Mouse (Mus musculus) adrenal gland, adult 8-10 months (tissue): Measurements from ENCODE around the gene Nkapl. TPM values are rescaled to one million over a fixed set of nuclear protein-coding genes. Genes with fewer than 3 reads are reported as not detected.

Source experiments
- DNase-seq: peaks from one replicate; pipeline ENCODE4 v3.0.0; 2022
- microRNA-seq, 2 experiments: library from miRNA; unstranded; fragments of <30 nt; microRNA quantifications; one replicate each; pipeline ENCODE4 v1.2.0; 2022
- total RNA-seq, 4 experiments: library from RNA; stranded (reverse); gene quantifications; 2 replicates each; pipeline ENCODE4 v1.2.4; 2022

Gene Nkapl
- total RNA-seq, 4 experiments from 2014 or later = 1.2 to 2.1 (median 1.8) TPM

DNA sequence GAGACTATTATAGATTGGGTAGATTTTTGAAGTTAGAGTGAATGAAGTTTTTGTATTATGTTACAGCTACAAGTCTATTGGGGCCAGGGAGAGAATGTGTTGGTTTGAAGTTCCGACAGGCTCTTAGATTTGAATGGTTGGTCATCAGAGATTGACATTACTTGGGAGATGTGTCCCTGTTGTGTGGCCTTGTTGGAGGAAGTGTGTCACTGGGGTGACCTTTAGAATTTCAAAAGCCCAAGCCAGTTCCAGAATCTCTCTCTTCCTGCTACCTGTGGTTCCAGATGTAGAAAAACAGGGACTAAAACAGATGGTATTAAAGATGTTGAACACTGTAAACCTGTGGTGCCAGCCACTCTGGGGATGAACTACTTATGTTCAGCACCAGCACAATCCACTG is 40.7 kb downstream of the Nkapl start:
- DNase-seq = no peak

DNA sequence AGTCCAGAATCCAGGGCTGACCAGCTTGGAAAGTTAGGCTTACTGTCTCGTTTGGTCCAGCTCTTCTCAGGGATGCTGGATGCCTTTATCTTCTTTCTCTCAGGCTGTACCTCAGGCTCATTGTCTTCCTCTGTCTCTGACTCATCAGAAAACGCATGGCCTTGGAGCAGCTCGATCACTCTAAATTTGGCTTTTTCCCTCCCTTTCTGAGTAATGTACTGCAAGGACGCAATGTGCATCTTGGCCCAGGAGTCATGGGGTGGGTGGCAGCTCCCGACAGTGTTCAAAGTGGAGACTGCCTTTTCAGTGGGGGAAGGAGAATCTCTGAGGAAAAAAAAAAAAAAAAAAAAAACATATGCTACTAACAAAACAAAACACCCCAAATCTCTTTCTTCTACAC is 45.0 kb downstream of the Nkapl start:
- peak; percentile 70 for DNase-seq

DNA sequence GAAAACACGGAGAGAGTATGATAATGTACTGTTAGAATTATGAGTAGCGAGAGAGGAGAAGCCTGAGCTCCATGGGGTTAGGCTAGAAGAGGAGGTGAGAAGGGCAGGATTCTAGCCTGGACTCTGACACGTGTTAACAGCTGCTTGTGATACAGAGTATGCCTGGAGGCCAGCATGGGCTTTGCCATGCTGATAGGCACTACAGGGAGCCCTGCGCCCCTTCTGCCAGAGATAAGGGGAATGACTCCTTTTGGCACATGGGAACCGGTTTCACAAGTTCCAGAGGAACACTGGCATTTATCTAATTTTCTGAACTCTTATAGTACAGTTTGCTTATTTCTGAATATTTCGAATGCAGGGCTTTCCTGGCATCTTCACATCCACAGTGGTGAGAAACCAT is 49.4 kb downstream of the Nkapl start:
- no peak for DNase-seq

DNA sequence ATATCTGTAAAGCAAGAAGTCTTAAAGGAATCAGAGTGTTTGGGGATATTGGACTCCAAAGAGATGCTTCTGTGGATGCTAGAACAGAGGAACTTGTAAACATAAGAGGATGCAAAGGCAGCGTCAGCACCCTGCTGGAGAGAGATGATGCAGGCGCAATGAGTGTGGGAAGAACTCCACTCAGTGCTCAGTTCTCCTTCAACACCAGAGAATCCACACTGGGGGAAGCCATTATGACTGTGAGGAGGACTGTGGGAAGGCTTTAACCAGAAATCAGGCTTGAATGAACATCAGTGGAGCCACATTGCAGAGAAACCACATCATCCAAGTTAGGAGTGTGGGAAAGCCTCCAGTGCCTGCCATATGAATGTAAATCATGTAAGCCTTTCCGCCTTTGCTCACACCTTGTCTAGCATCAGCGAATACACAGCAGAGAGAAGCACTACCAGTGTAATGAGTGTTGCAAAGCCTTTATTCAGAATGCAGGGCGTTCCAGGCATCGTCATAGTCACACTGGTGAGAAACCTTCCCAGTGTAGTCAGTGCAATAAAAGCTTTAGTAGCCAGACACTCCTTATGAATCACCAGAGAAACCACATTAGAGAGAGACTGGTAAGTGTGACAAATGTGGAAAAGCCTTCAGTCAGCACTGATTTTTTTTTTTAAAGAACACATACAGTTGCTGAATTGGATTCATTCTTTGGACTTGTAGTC is 50.9 kb downstream of the Nkapl start:
- no peak for DNase-seq

Small RNA genes lying within 50 kb of the gene (microRNA-seq; reads per million reads assigned to microRNA genes)
- 0 reads per million in 2 experiments for gene Mir1896

Other genes starting within 250 kb of the Nkapl start
- not detected for gene Gpx5, start 175.8 kb downstream of the Nkapl start, total RNA-seq
- gene Gpx6, start 156.4 kb downstream of the Nkapl start, total RNA-seq = not detected
- gene Olfr1367, start 121.6 kb downstream of the Nkapl start, total RNA-seq = not detected
- gene Zscan12, start 105.7 kb downstream of the Nkapl start, total RNA-seq = 10 to 100 TPM in 3 of 4 experiments, 1 to 10 TPM in 1; 9.6 to 12.8 (median 11.1) TPM
- 10 to 100 TPM; 55.7 to 74.1 (median 68.0) TPM for gene Zkscan3, start 65.8 kb downstream of the Nkapl start, total RNA-seq
- 1 to 10 TPM in 2 of 4 experiments, under 1 TPM in 2; 0.75 to 1.9 (median 1.1) TPM for gene Pgbd1, start 27.5 kb downstream of the Nkapl start, total RNA-seq
- gene Zscan26, start 14.8 kb downstream of the Nkapl start, total RNA-seq = 10 to 100 TPM; 41.9 to 57.9 (median 51.1) TPM
- 1 to 10 TPM; 2.5 to 4.9 (median 3.8) TPM for gene Zkscan4, start 10.4 kb upstream of the Nkapl start, total RNA-seq
- not detected for gene Gm10065, start 10.9 kb upstream of the Nkapl start, total RNA-seq
- gene AK157302, start 26.7 kb upstream of the Nkapl start, total RNA-seq = 10 to 100 TPM in 2 of 4 experiments, 1 to 10 TPM in 2; 7.8 to 11.5 (median 10.3) TPM
- 10 to 100 TPM; 48.5 to 62.2 (median 55.3) TPM for gene Gm11273, start 32.9 kb upstream of the Nkapl start, total RNA-seq
- 10 to 100 TPM; 20.4 to 30.2 (median 26.0) TPM for gene Zkscan8, start 62.6 kb upstream of the Nkapl start, total RNA-seq
- gene Olfr1366, start 74.3 kb upstream of the Nkapl start, total RNA-seq = not detected
- gene Olfr1535, start 91.4 kb upstream of the Nkapl start, total RNA-seq = not detected
- gene Olfr1364, start 113.2 kb upstream of the Nkapl start, total RNA-seq = not detected
- not detected for gene Olfr1362, start 145.5 kb upstream of the Nkapl start, total RNA-seq
- not detected for gene Olfr11, start 174.0 kb upstream of the Nkapl start, total RNA-seq
- not detected for gene Olfr1361, start 194.9 kb upstream of the Nkapl start, total RNA-seq
- gene Olfr1360, start 208.9 kb upstream of the Nkapl start, total RNA-seq = not detected
- not detected for gene Olfr1359, start 229.6 kb upstream of the Nkapl start, total RNA-seq
- gene Hist1h2bl, start 247.6 kb upstream of the Nkapl start, total RNA-seq = 10 to 100 TPM; 19.0 to 38.1 (median 29.8) TPM
- 1 to 10 TPM; 2.1 to 9.9 (median 7.2) TPM for gene Hist1h2ai, start 247.9 kb upstream of the Nkapl start, total RNA-seq
- gene Hist1h3h, start 249.2 kb upstream of the Nkapl start, total RNA-seq = 10 to 100 TPM; 23.6 to 39.6 (median 35.8) TPM